Mouse (Mus musculus) cortical plate, adult 2 months (tissue): ENCODE data around the gene Txndc17.

Experiments used
- CTCF ChIP-seq: fragments of 200-500 bp; IDR thresholded peaks from 2 replicates; pipeline ENCODE4 v1.5.1; 2011; ENCODE audit warnings: mild to moderate bottlenecking, control low read depth, low read length; ENCODE audit not compliant: insufficient read depth; ENCODE audit errors: extremely low read depth
- POLR2A ChIP-seq: fragments of 200-500 bp; IDR thresholded peaks from 2 replicates; pipeline ENCODE4 v1.6.1; 2011; ENCODE audit warnings: mild to moderate bottlenecking, low read length, control low read depth; ENCODE audit not compliant: insufficient read depth; ENCODE audit errors: extremely low read depth

- TF ChIP-seq CTCF (no peak), POLR2A (peak; percentile 62; the same call in 1 of the 2 replicates)
These were observed at the start of gene Txndc17, which contains the start of gene 4933427D14Rik for GRCm38 (mm10) chr11:72207204-72207833.
